Mouse (Mus musculus): Measurements from ENCODE around the gene Vmn1r11. TPM values are rescaled to one million over a fixed set of nuclear protein-coding genes. Genes with fewer than 3 reads are reported as not detected.

The Vmn1r11 gene
- not detected in 2 replicates for polyA plus RNA-seq (2011; ENCODE audit: insufficient read depth, insufficient read length, low read depth, missing spikeins)

- no peaks in the 10 kb centered on the region for H3K27me3 ChIP-seq (ENCODE audit: control insufficient read depth, insufficient read depth, low read length, poor library complexity, severe bottlenecking)
- TF ChIP-seq CTCF (IDR thresholded peaks at IDR 0.05; ENCODE audit: low read depth, low read length) (no peak), POLR2A (IDR thresholded peaks at IDR 0.05; ENCODE audit: insufficient read depth, low read length) (no peak), EP300 (IDR thresholded peaks at IDR 0.05; ENCODE audit: insufficient read depth, low read depth, low read length) (no peak)
- no peak within 1 kb of the TSS for H3K4me3 ChIP-seq (ENCODE audit: low read depth, low read length)
- H3K27ac ChIP-seq (ENCODE audit: insufficient read depth, low read length) = no peak within 1 kb of the TSS
- H3K4me1 ChIP-seq (ENCODE audit: control insufficient read depth, insufficient read depth, low read length) = no peaks in the 10 kb centered on the region
- H3K9ac ChIP-seq (ENCODE audit: low read depth, poor library complexity, severe bottlenecking) = no peak within 1 kb of the TSS
- H3K9me3 ChIP-seq (replicated peaks; ENCODE audit: control insufficient read depth, insufficient read depth, low read length, poor library complexity, severe bottlenecking) = no peaks in the 10 kb centered on the region
- H3K36me3 ChIP-seq (ENCODE audit: control insufficient read depth, insufficient read depth, low read length, poor library complexity, severe bottlenecking) = no peaks in the 10 kb centered on the region
These were observed at the start of gene Vmn1r11 for GRCm38 (mm10) chr6:57133155-57133554. TSS of gene Vmn1r11 (plus strand) at chr6:57133455.

DNA sequence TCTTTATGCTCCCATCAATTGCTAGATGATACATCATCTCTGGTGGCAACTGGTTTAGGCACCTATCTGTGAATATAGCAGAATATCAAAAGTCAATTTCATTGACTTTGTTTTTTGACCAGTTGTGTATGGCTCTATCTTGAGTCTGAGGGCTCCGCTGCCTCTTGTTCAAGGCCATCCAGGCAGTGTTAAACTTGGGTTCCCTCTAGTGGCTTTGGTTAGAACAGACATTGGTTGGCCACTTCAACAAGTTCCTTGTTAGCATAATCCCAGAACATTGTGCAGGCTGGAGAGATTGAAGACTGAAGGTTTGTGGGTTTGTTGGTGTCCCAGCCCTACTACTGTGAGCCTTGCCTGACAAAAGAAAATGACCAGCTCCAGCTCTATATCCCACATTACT lies 26.9 kb upstream of the Vmn1r11 start:
- Histone ChIP-seq H3K4me3 (ENCODE audit: low read depth, low read length) (no peak overlapping the region), H3K9me3 (replicated peaks; ENCODE audit: control insufficient read depth, insufficient read depth, low read length, poor library complexity, severe bottlenecking) (no peaks in the 10 kb centered on the region), H3K36me3 (ENCODE audit: control insufficient read depth, insufficient read depth, low read length, poor library complexity, severe bottlenecking) (no peaks in the 10 kb centered on the region), H3K4me1 (ENCODE audit: control insufficient read depth, insufficient read depth, low read length) (no peaks in the 10 kb centered on the region), H3K9ac (ENCODE audit: low read depth, poor library complexity, severe bottlenecking) (no peak overlapping the region), H3K27ac (ENCODE audit: insufficient read depth, low read length) (no peak overlapping the region), H3K27me3 (ENCODE audit: control insufficient read depth, insufficient read depth, low read length, poor library complexity, severe bottlenecking) (no peaks in the 10 kb centered on the region)
- TF ChIP-seq POLR2A (IDR thresholded peaks at IDR 0.05; ENCODE audit: insufficient read depth, low read length) = no peak
- no peak for TF ChIP-seq CTCF (IDR thresholded peaks at IDR 0.05; ENCODE audit: low read depth, low read length)
- no peak for TF ChIP-seq EP300 (IDR thresholded peaks at IDR 0.05; ENCODE audit: insufficient read depth, low read depth, low read length)

GRCm38 (mm10) chr6:57109154-57109553 lies 24.1 kb upstream of the Vmn1r11 start, which contains the start of gene Vmn1r10:
TSS of gene Vmn1r10 (plus strand) at chr6:57109454.
- Histone ChIP-seq H3K9me3 (replicated peaks; ENCODE audit: control insufficient read depth, insufficient read depth, low read length, poor library complexity, severe bottlenecking) (no peaks in the 10 kb centered on the region), H3K36me3 (ENCODE audit: control insufficient read depth, insufficient read depth, low read length, poor library complexity, severe bottlenecking) (no peaks in the 10 kb centered on the region), H3K27me3 (ENCODE audit: control insufficient read depth, insufficient read depth, low read length, poor library complexity, severe bottlenecking) (no peaks in the 10 kb centered on the region), H3K4me3 (ENCODE audit: low read depth, low read length) (no peak within 1 kb of the TSS), H3K4me1 (ENCODE audit: control insufficient read depth, insufficient read depth, low read length) (no peaks in the 10 kb centered on the region), H3K27ac (ENCODE audit: insufficient read depth, low read length) (no peak within 1 kb of the TSS), H3K9ac (ENCODE audit: low read depth, poor library complexity, severe bottlenecking) (no peak within 1 kb of the TSS)
- TF ChIP-seq POLR2A (IDR thresholded peaks at IDR 0.05; ENCODE audit: insufficient read depth, low read length) (no peak), CTCF (IDR thresholded peaks at IDR 0.05; ENCODE audit: low read depth, low read length) (no peak), EP300 (IDR thresholded peaks at IDR 0.05; ENCODE audit: insufficient read depth, low read depth, low read length) (no peak)

DNA sequence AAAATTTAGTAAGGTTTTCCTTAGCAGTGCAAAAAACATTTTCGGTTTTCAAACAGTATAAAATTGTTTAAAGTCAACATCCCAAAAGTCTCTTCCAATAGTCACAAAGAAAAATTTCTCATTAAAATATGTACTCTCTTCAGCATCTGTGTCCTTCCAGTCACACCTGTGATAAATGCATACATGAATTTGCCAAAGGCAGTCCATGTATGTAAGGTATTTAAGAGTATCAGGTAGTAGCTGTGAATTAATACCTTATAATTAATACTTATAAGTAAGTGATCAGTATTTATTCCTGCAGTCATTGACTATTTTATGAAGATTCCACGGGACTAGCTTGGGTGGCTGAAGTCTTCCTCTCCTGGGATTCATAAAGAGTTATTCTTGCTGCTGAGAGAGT lies 23.4 kb downstream of the Vmn1r11 start, which contains the start of gene Vmn1r12:
Gene Vmn1r12, plus strand, starts transcription at position 301 of the 400 bp plus-strand sequence.
- H3K9me3 ChIP-seq (replicated peaks; ENCODE audit: control insufficient read depth, insufficient read depth, low read length, poor library complexity, severe bottlenecking) = no peaks in the 10 kb centered on the region
- no peak within 1 kb of the TSS for H3K27ac ChIP-seq (ENCODE audit: insufficient read depth, low read length)
- no peak within 1 kb of the TSS for H3K9ac ChIP-seq (ENCODE audit: low read depth, poor library complexity, severe bottlenecking)
- no peak within 1 kb of the TSS for H3K4me3 ChIP-seq (ENCODE audit: low read depth, low read length)
- no peaks in the 10 kb centered on the region for H3K36me3 ChIP-seq (ENCODE audit: control insufficient read depth, insufficient read depth, low read length, poor library complexity, severe bottlenecking)
- H3K4me1 ChIP-seq (ENCODE audit: control insufficient read depth, insufficient read depth, low read length) = no peaks in the 10 kb centered on the region
- no peak for TF ChIP-seq CTCF (IDR thresholded peaks at IDR 0.05; ENCODE audit: low read depth, low read length)
- no peak for TF ChIP-seq EP300 (IDR thresholded peaks at IDR 0.05; ENCODE audit: insufficient read depth, low read depth, low read length)
- TF ChIP-seq POLR2A (IDR thresholded peaks at IDR 0.05; ENCODE audit: insufficient read depth, low read length) = no peak
- no peaks in the 10 kb centered on the region for H3K27me3 ChIP-seq (ENCODE audit: control insufficient read depth, insufficient read depth, low read length, poor library complexity, severe bottlenecking)

Other genes with a start within 250 kb of the Vmn1r11 start
- 19.6 and 21.4 TPM in 2 replicates for gene Nt5c3, start 209.5 kb upstream of the Vmn1r11 start, polyA plus RNA-seq (2011; ENCODE audit: insufficient read depth, insufficient read length, low read depth, missing spikeins)
- 0.78 and 0.97 TPM in 2 replicates for gene Vmn1r4, start 209.4 kb upstream of the Vmn1r11 start, polyA plus RNA-seq (2011; ENCODE audit: insufficient read depth, insufficient read length, low read depth, missing spikeins)
- gene Vmn1r5, start 163.2 kb upstream of the Vmn1r11 start, polyA plus RNA-seq (2011; ENCODE audit: insufficient read depth, insufficient read length, low read depth, missing spikeins) = not detected in 2 replicates
- 0.14 TPM in 1 of 2 replicates, not detected in the other for gene Vmn1r6, start 136.2 kb upstream of the Vmn1r11 start, polyA plus RNA-seq (2011; ENCODE audit: insufficient read depth, insufficient read length, low read depth, missing spikeins)
- gene Vmn1r7, start 108.1 kb upstream of the Vmn1r11 start, polyA plus RNA-seq (2011; ENCODE audit: insufficient read depth, insufficient read length, low read depth, missing spikeins) = not detected in 2 replicates
- not detected in 2 replicates for gene Vmn1r8, start 101.2 kb upstream of the Vmn1r11 start, polyA plus RNA-seq (2011; ENCODE audit: insufficient read depth, insufficient read length, low read depth, missing spikeins)
- gene Vmn1r9, start 66.7 kb upstream of the Vmn1r11 start, polyA plus RNA-seq (2011; ENCODE audit: insufficient read depth, insufficient read length, low read depth, missing spikeins) = not detected in 2 replicates
- not detected in 2 replicates for gene Vmn1r10, start 24.0 kb upstream of the Vmn1r11 start, polyA plus RNA-seq (2011; ENCODE audit: insufficient read depth, insufficient read length, low read depth, missing spikeins)
- not detected in 2 replicates for gene Vmn1r12, start 23.5 kb downstream of the Vmn1r11 start, polyA plus RNA-seq (2011; ENCODE audit: insufficient read depth, insufficient read length, low read depth, missing spikeins)
- 1.7 and 1.8 TPM in 2 replicates for gene Vmn1r13, start 69.8 kb downstream of the Vmn1r11 start, polyA plus RNA-seq (2011; ENCODE audit: insufficient read depth, insufficient read length, low read depth, missing spikeins)
- gene Vmn1r14, start 98.2 kb downstream of the Vmn1r11 start, polyA plus RNA-seq (2011; ENCODE audit: insufficient read depth, insufficient read length, low read depth, missing spikeins) = not detected in 2 replicates
- 0.33 TPM in 1 of 2 replicates, not detected in the other for gene Vmn1r15, start 124.5 kb downstream of the Vmn1r11 start, polyA plus RNA-seq (2011; ENCODE audit: insufficient read depth, insufficient read length, low read depth, missing spikeins)
- not detected in 2 replicates for gene Vmn1r16, start 196.0 kb downstream of the Vmn1r11 start, polyA plus RNA-seq (2011; ENCODE audit: insufficient read depth, insufficient read length, low read depth, missing spikeins)
- gene Vmn1r17, start 230.3 kb downstream of the Vmn1r11 start, polyA plus RNA-seq (2011; ENCODE audit: insufficient read depth, insufficient read length, low read depth, missing spikeins) = not detected in 2 replicates